Mouse (Mus musculus): ENCODE data around the gene Tmc2. TPM values are rescaled to one million over a fixed set of nuclear protein-coding genes. Genes with fewer than 3 reads are reported as not detected.
A peak's percentile ranks its signal among the peaks of the same experiment; 100 is the strongest.

The Tmc2 gene
- polyA plus RNA-seq, 1 experiment from 2014 or later: 0.04 TPM

GRCm38 (mm10) chr2:130178706-130179506 is 16.1 kb upstream of the Tmc2 start, which contains the start of gene Snrpb:
Snrpb (minus strand) TSS chr2:130179403.
- WGBS: under 1% methylated on average over 80 of the region's 81 CpGs
- Histone ChIP-seq H3K27ac (peak within 1 kb of the TSS; percentile 93), H3K4me2 (peak within 1 kb of the TSS; percentile 73), H3K9ac (peak within 1 kb of the TSS; percentile 90), H3K4me3 (replicated peaks) (peak within 1 kb of the TSS; percentile 77), H3K27me3 (replicated peaks) (no peaks in the 10 kb centered on the region), H3K36me3 (peaks cover 14% of the 10 kb centered on the region), H3K9me3 (no peaks in the 10 kb centered on the region), H3K4me1 (peaks cover 16% of the 10 kb centered on the region)
- peak; percentile 86 for ATAC-seq (ENCODE audit: insufficient read depth, low FRiP score, low read depth)

- Histone ChIP-seq H3K4me3 (replicated peaks) (peak overlapping the region; percentile 77), H3K36me3 (peaks cover 14% of the 10 kb centered on the region), H3K9me3 (no peaks in the 10 kb centered on the region), H3K9ac (peak overlapping the region; percentile 33; the same call in 1 of the 2 replicates), H3K4me2 (peak overlapping the region; percentile 73), H3K4me1 (peaks cover 16% of the 10 kb centered on the region), H3K27me3 (replicated peaks) (no peaks in the 10 kb centered on the region), H3K27ac (peak overlapping the region; percentile 93)
- WGBS: 2% methylated on average over 15 of the region's 15 CpGs
- peak; percentile 65 for ATAC-seq (ENCODE audit: insufficient read depth, low FRiP score, low read depth)
Measured at GRCm38 (mm10) chr2:130179507-130180019, 15.4 kb upstream of the Tmc2 start.

GRCm38 (mm10) chr2:130188391-130188790 is 6.6 kb upstream of the Tmc2 start:
- Histone ChIP-seq H3K4me3 (replicated peaks) (no peak overlapping the region), H3K9ac (no peak overlapping the region), H3K4me2 (no peak overlapping the region), H3K4me1 (no peaks in the 10 kb centered on the region), H3K9me3 (no peaks in the 10 kb centered on the region), H3K27me3 (replicated peaks) (no peaks in the 10 kb centered on the region), H3K36me3 (no peaks in the 10 kb centered on the region), H3K27ac (no peak overlapping the region)
- WGBS: 84% methylated on average over 12 of the region's 12 CpGs
- ATAC-seq (ENCODE audit: insufficient read depth, low FRiP score, low read depth): no peak

DNA sequence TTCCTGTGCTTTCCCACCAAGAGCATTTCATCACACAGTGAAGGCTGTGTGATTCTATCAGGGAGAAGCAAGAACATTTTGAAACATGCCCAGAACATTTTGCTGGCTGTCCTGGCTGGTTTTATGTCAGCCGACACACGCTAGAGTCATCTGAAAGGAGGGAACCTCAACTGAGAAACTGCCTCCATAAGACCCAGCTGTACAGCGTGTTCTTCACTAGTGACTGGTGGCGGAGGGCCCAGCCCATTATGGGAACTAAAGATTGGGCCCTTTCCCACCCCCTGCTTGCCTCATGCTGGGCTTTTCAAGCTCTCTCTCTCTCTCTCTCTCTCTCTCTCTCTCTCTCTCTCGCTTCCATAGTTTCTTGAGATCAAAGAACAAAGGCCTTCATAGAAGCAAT is 6.0 kb downstream of the Tmc2 start:
- Histone ChIP-seq H3K9me3 (no peaks in the 10 kb centered on the region), H3K9ac (no peak overlapping the region), H3K27me3 (replicated peaks) (no peaks in the 10 kb centered on the region), H3K36me3 (no peaks in the 10 kb centered on the region), H3K4me2 (no peak overlapping the region), H3K27ac (no peak overlapping the region), H3K4me1 (no peaks in the 10 kb centered on the region), H3K4me3 (replicated peaks) (no peak overlapping the region)
- WGBS: 77% methylated on average over 5 of the region's 5 CpGs
- ATAC-seq (ENCODE audit: insufficient read depth, low FRiP score, low read depth): no peak

DNA sequence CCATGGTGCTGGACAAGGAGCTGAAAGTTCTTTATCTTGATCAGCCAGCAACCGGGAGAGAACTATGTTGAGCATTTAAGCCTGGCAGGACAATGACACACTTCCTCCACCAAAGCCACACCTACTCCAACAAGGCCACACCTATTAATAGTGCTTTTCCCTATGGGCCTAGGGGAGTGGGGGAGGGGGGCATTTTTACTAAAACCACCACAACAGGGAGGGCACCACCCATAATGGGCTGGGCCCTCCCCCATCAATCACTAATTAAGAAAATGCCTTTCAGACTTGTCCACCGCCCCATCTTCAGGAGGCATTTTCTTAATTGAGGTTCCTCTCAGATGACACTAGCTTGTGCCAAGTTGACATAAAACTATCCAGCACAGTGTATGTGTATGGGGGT is 12.4 kb downstream of the Tmc2 start:
- 62% methylated on average over 2 of the region's 2 CpGs for WGBS
- ATAC-seq (ENCODE audit: insufficient read depth, low FRiP score, low read depth): no peak

DNA sequence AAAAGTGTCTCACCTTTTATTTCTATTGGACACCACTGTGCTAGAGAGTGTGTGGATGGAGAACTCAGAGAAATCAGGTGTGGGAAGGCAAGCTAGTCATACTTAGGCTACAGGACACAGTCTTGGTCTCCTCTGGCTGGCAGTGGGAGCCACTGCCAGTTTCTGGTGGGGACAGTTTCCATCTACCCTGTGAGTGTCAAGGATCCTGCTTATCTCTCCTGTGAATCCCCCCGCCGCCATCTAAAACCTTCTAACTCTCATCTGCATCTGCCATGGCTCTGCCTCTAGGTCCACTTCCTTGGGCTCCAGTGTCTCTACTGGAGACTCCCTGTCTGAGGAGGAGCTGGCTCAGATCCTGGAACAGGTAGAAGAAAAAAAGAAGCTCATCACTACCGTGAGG is 13.0 kb downstream of the Tmc2 start:
- H3K36me3 ChIP-seq: no peaks in the 10 kb centered on the region
- ATAC-seq (ENCODE audit: insufficient read depth, low FRiP score, low read depth): no peak
- H3K27me3 ChIP-seq (replicated peaks): no peaks in the 10 kb centered on the region
- no peak overlapping the region for H3K4me3 ChIP-seq (replicated peaks)
- no peak overlapping the region for H3K4me2 ChIP-seq
- H3K4me1 ChIP-seq: no peaks in the 10 kb centered on the region
- no peaks in the 10 kb centered on the region for H3K9me3 ChIP-seq
- WGBS: 84% methylated on average over 3 of the region's 3 CpGs
- H3K27ac ChIP-seq: no peak overlapping the region
- H3K9ac ChIP-seq: no peak overlapping the region

More for the DNA sequence above, 12.4 kb downstream of the Tmc2 start:
- Histone ChIP-seq H3K4me1 (no peaks in the 10 kb centered on the region), H3K4me2 (no peak overlapping the region), H3K9ac (no peak overlapping the region), H3K36me3 (no peaks in the 10 kb centered on the region), H3K9me3 (no peaks in the 10 kb centered on the region), H3K27ac (no peak overlapping the region), H3K4me3 (replicated peaks) (no peak overlapping the region), H3K27me3 (replicated peaks) (no peaks in the 10 kb centered on the region)

DNA sequence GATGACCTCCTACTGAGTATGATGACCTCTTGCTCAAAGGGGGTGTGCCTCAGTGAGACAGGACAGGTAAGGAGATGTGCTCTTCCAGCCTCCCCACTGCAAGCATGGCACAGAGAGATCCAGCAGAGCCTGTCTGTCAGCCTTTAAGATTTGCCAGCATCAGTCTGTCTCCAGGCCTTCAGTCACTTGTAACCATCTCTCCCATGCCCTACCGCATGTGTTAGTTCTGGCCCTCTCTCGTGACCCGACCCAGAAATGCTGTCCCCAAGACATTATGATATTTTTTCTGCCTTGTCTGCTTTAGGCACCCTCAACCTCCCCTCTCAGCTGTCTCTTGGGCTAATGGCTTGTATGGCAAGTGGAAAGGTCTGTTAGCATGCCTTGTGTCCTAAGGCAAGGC is 14.6 kb downstream of the Tmc2 start:
- 92% methylated on average over 3 of the region's 3 CpGs for WGBS

GRCm38 (mm10) chr2:130211581-130211980 is 16.6 kb downstream of the Tmc2 start:
- WGBS: 76% methylated on average over 2 of the region's 2 CpGs
- no peak for ATAC-seq (ENCODE audit: insufficient read depth, low FRiP score, low read depth)

More for the DNA sequence above, 14.6 kb downstream of the Tmc2 start:
- Histone ChIP-seq H3K27me3 (replicated peaks) (no peaks in the 10 kb centered on the region), H3K27ac (no peak overlapping the region), H3K4me1 (no peaks in the 10 kb centered on the region), H3K4me2 (no peak overlapping the region), H3K36me3 (no peaks in the 10 kb centered on the region), H3K4me3 (replicated peaks) (no peak overlapping the region), H3K9ac (no peak overlapping the region), H3K9me3 (no peaks in the 10 kb centered on the region)
- no peak for ATAC-seq (ENCODE audit: insufficient read depth, low FRiP score, low read depth)

DNA sequence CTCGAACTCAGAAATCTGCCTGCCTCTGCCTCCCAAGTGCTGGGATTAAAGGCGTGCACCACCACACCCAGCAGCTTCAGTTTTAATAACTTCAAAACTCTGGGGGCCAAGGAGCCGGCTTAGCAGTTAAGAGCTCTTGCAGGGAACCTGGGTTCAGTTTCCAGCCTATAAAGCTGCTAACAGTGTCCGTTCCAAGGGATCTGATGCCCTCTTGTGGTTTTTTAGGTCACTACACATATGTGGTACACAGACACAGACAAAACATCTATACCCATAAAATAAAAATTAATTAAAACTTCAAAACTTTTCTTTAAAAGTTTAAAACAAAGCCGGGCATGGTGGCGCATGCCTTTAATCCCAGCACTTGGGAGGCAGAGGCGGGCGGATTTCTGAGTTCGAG is 51.9 kb downstream of the Tmc2 start:
- 54% methylated on average over 9 of the region's 9 CpGs for WGBS
- H3K36me3 ChIP-seq: no peaks in the 10 kb centered on the region

More at GRCm38 (mm10) chr2:130211581-130211980, 16.6 kb downstream of the Tmc2 start:
- no peaks in the 10 kb centered on the region for H3K4me1 ChIP-seq
- H3K4me2 ChIP-seq: no peak overlapping the region
- H3K27ac ChIP-seq: no peak overlapping the region
- H3K27me3 ChIP-seq (replicated peaks): no peaks in the 10 kb centered on the region
- no peaks in the 10 kb centered on the region for H3K36me3 ChIP-seq
- no peak overlapping the region for H3K4me3 ChIP-seq (replicated peaks)
- H3K9me3 ChIP-seq: no peaks in the 10 kb centered on the region
- H3K9ac ChIP-seq: no peak overlapping the region

GRCm38 (mm10) chr2:130248226-130248625 is 53.2 kb downstream of the Tmc2 start:
- Histone ChIP-seq H3K4me3 (replicated peaks) (no peak overlapping the region), H3K36me3 (no peaks in the 10 kb centered on the region), H3K9ac (no peak overlapping the region), H3K27ac (no peak overlapping the region), H3K27me3 (replicated peaks) (no peaks in the 10 kb centered on the region), H3K9me3 (no peaks in the 10 kb centered on the region), H3K4me1 (no peaks in the 10 kb centered on the region), H3K4me2 (no peak overlapping the region)
- 70% methylated on average over 7 of the region's 7 CpGs for WGBS
- ATAC-seq (ENCODE audit: insufficient read depth, low FRiP score, low read depth): peak; percentile 53; the same call in 1 of the 2 replicates

More for the DNA sequence above, 51.9 kb downstream of the Tmc2 start:
- H3K9me3 ChIP-seq: no peaks in the 10 kb centered on the region
- H3K4me2 ChIP-seq: no peak overlapping the region
- H3K4me3 ChIP-seq (replicated peaks): no peak overlapping the region
- no peaks in the 10 kb centered on the region for H3K27me3 ChIP-seq (replicated peaks)
- H3K4me1 ChIP-seq: no peaks in the 10 kb centered on the region
- no peak for ATAC-seq (ENCODE audit: insufficient read depth, low FRiP score, low read depth)
- H3K27ac ChIP-seq: no peak overlapping the region
- no peak overlapping the region for H3K9ac ChIP-seq

DNA sequence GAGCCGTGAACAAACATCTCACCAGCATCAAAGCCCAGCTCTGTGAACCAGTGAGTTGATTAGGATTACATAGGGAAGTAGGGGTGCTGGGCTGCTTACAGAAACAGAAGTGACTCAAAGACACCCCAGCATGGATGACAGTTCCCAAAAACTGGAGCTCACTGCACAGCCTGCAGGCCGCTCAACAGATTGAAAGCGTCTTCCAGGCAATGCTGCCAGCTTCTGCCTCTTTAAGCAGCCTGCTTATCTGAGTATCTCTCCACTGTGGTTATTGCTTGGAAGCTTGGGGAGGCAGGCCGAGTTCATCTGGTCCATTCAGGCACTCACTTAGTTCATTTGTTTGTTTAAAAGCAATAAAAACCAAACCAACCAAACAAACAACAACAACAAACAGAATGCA is 61.8 kb downstream of the Tmc2 start:
- Histone ChIP-seq H3K27me3 (replicated peaks) (no peaks in the 10 kb centered on the region), H3K9me3 (no peaks in the 10 kb centered on the region), H3K27ac (no peak overlapping the region)

GRCm38 (mm10) chr2:130260822-130261221 is 65.8 kb downstream of the Tmc2 start:
- Histone ChIP-seq H3K9me3 (no peaks in the 10 kb centered on the region), H3K4me3 (replicated peaks) (no peak overlapping the region), H3K9ac (no peak overlapping the region), H3K27ac (no peak overlapping the region), H3K4me2 (no peak overlapping the region), H3K36me3 (no peaks in the 10 kb centered on the region), H3K27me3 (replicated peaks) (no peaks in the 10 kb centered on the region), H3K4me1 (no peaks in the 10 kb centered on the region)
- 70% methylated on average over 4 of the region's 4 CpGs for WGBS
- no peak for ATAC-seq (ENCODE audit: insufficient read depth, low FRiP score, low read depth)

More for the DNA sequence above, 61.8 kb downstream of the Tmc2 start:
- H3K36me3 ChIP-seq: no peaks in the 10 kb centered on the region
- H3K4me1 ChIP-seq: no peaks in the 10 kb centered on the region
- ATAC-seq (ENCODE audit: insufficient read depth, low FRiP score, low read depth): no peak
- WGBS: 80% methylated on average over 4 of the region's 4 CpGs
- no peak overlapping the region for H3K4me3 ChIP-seq (replicated peaks)
- H3K4me2 ChIP-seq: no peak overlapping the region
- H3K9ac ChIP-seq: no peak overlapping the region

Data from stomach, embryonic 15.5 days (tissue).